Mouse (Mus musculus): Measurements from ENCODE around the gene Best3. TPM values are rescaled to one million over a fixed set of nuclear protein-coding genes. Genes with fewer than 3 reads are reported as not detected.
"Not testable (repeated sequence)": the region's sequence is repeated elsewhere in the genome, so short reads cannot be mapped to it uniquely, and the experiment has no call there.

Gene Best3
- polyA plus RNA-seq, 1 experiment from 2014 or later = 0.59 TPM

GRCm38 (mm10) chr10:117040355-117040754, 54.2 kb downstream of the Best3 start:
- H3K9ac ChIP-seq (ENCODE audit: low read length) = no peak overlapping the region
- WGBS = 69% methylated on average over 6 of the region's 6 CpGs
- H3K36me3 ChIP-seq (ENCODE audit: control insufficient read depth, insufficient read depth, low read length) = no peaks in the 10 kb centered on the region
- no peak overlapping the region for H3K4me2 ChIP-seq (ENCODE audit: low read depth, low read length)
- no peak for ATAC-seq (ENCODE audit: insufficient read depth, low FRiP score)
- no peaks in the 10 kb centered on the region for H3K27me3 ChIP-seq (ENCODE audit: control insufficient read depth, insufficient read depth, low read length)
- H3K4me3 ChIP-seq (replicated peaks; ENCODE audit: low read length) = no peak overlapping the region
- H3K4me1 ChIP-seq (ENCODE audit: control insufficient read depth, insufficient read depth, low read length) = no peaks in the 10 kb centered on the region
- H3K9me3 ChIP-seq (replicated peaks; ENCODE audit: control insufficient read depth, low read length) = no peaks in the 10 kb centered on the region
- H3K27ac ChIP-seq (ENCODE audit: low read length) = no peak overlapping the region

DNA sequence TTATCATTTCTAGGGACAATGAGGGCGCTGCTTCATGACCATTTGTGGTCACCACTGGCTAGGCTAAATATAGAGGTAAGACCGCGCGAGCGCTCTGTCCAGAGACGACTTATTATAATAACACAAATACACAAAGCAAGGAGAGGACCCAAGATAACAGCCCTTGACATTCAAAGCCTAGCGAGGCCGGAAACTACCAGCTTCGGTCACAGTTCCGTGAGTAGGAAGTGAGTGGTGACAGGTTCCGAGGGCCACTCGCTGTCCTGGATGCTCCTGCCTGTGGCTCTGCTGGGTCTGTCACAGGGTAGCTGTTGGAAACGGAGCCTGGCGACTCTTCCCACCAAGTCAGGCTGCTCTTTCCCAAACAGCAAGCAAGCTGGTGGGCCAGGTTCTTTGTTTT, 56.2 kb downstream of the Best3 start:
- no peak overlapping the region for H3K4me2 ChIP-seq (ENCODE audit: low read depth, low read length)
- ATAC-seq (ENCODE audit: insufficient read depth, low FRiP score) = no peak
- H3K4me1 ChIP-seq (ENCODE audit: control insufficient read depth, insufficient read depth, low read length) = no peaks in the 10 kb centered on the region
- 75% methylated on average over 14 of the region's 14 CpGs for WGBS
- H3K9ac ChIP-seq (ENCODE audit: low read length) = no peak overlapping the region
- no peaks in the 10 kb centered on the region for H3K9me3 ChIP-seq (replicated peaks; ENCODE audit: control insufficient read depth, low read length)
- no peak overlapping the region for H3K4me3 ChIP-seq (replicated peaks; ENCODE audit: low read length)
- no peaks in the 10 kb centered on the region for H3K36me3 ChIP-seq (ENCODE audit: control insufficient read depth, insufficient read depth, low read length)
- no peaks in the 10 kb centered on the region for H3K27me3 ChIP-seq (ENCODE audit: control insufficient read depth, insufficient read depth, low read length)
- H3K27ac ChIP-seq (ENCODE audit: low read length) = no peak overlapping the region

DNA sequence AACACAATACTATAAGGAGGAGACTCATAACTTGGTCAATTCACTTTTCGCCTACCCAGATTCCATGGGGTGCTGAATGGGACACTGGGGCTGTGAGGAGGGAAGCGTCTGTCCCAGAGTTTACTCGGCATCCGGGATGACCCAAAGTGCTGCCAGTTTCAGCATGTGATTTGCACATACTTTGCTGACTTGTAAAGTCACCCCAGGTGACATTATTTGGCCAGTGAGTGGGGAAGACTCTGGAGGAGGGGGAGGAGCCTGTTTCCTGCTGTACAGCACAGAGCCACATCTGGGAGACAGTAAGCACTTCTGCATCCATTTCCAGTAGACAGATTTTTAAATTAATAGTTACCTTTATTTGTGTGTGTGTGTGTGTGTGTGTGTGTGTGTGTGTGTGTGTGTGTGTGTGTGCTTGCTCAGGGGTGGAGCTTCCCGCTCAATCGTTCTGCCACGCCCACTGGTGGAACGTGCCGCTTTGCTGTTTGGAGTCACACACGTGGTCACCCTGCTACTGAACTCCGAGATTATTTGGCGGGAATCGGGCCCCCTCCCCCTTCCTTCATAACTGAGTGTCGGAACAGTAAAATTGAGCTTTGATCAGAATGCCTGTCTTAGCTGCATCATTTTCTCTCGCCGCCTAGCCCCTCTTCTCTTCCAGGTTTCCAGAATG, 57.5 kb downstream of the Best3 start:
- H3K27me3 ChIP-seq (ENCODE audit: control insufficient read depth, insufficient read depth, low read length); ATAC-seq (ENCODE audit: insufficient read depth, low FRiP score); H3K4me3 ChIP-seq (replicated peaks; ENCODE audit: low read length); H3K9me3 ChIP-seq (replicated peaks; ENCODE audit: control insufficient read depth, low read length); H3K27ac ChIP-seq (ENCODE audit: low read length); H3K9ac ChIP-seq (ENCODE audit: low read length); H3K4me1 ChIP-seq (ENCODE audit: control insufficient read depth, insufficient read depth, low read length); H3K36me3 ChIP-seq (ENCODE audit: control insufficient read depth, insufficient read depth, low read length): not testable (repeated sequence)
- WGBS = 33% methylated on average over 16 of the region's 16 CpGs
- peak overlapping the region; percentile 38 for H3K4me2 ChIP-seq (ENCODE audit: low read depth, low read length)

DNA sequence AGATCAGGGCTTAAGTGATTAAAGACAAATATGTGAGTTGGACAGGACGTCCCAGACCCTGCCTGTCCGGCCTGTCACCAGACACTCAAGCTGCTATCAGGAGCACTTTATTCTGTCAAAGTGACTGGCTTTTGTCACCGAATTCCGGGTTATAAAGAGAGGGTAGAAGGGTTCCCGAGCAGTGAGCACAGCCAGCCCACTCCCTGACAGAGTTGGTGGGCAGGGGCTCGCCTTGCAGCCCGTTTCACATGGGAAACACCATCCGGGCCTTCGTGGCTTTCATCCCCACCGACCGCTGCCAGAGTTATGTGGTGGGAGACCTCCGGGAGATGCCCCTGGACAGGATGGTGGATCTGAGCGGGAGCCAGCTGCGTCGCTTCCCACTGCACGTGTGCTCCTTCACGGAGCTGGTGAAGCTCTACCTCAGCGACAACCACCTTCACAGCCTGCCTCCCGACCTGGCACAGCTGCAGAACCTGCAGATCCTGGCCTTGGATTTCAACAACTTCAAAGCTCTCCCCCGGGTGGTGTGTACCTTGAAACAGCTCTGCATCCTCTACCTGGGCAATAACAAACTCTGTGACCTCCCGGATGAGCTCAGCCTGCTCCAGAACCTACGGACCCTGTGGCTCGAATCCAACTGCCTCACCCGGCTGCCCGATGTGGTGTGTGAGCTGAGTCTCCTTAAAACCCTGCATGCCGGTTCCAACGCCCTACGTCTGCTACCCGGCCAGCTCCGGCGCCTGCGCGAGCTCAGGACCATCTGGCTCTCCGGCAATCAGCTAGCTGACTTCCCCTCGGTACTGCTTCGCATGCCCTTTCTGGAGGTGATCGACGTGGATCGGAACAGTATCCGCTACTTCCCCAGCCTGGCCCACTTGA, 59.3 kb downstream of the Best3 start, which contains the start of gene Lrrc10:
TSS of gene Lrrc10 (plus strand) at position 167 of the 882 bp plus-strand sequence.
- H3K9ac ChIP-seq (ENCODE audit: low read length) = peak within 1 kb of the TSS; percentile 46; the same call in 1 of the 2 replicates
- no peaks in the 10 kb centered on the region for H3K9me3 ChIP-seq (replicated peaks; ENCODE audit: control insufficient read depth, low read length)
- H3K4me2 ChIP-seq (ENCODE audit: low read depth, low read length) = peak within 1 kb of the TSS; percentile 34
- no peaks in the 10 kb centered on the region for H3K4me1 ChIP-seq (ENCODE audit: control insufficient read depth, insufficient read depth, low read length)
- ATAC-seq (ENCODE audit: insufficient read depth, low FRiP score) = peak; percentile 42; the same call in 1 of the 2 replicates
- WGBS = 41% methylated on average over 40 of the region's 40 CpGs
- H3K27me3 ChIP-seq (ENCODE audit: control insufficient read depth, insufficient read depth, low read length) = no peaks in the 10 kb centered on the region
- H3K27ac ChIP-seq (ENCODE audit: low read length) = no peak within 1 kb of the TSS
- H3K36me3 ChIP-seq (ENCODE audit: control insufficient read depth, insufficient read depth, low read length) = 0 out of 2 replicates have a peak, but pooled peaks cover 3% of the 10 kb centered on the region
- peak within 1 kb of the TSS; percentile 5; the same call in 1 of the 2 replicates for H3K4me3 ChIP-seq (replicated peaks; ENCODE audit: low read length)

DNA sequence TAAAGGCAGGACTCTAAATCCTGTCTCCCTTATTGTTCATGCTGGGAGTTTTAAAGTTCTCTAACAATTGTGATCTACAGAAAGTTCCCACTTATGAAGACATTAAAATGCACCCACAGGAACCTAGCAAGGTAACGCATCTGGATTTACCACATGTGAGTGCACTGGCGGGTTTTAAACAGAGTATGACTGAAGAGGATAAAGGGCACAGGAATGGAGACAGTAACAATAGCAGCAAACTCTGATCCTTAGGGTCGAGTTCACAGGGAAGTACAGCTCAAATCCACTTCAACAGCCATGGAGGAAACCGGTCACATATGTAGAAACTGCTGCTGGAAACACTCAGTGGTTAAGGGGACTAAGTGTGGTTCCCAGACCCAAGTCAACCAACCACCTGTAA, 63.1 kb downstream of the Best3 start:
- Histone ChIP-seq H3K36me3 (ENCODE audit: control insufficient read depth, insufficient read depth, low read length) (peaks cover 24% of the 10 kb centered on the region), H3K9me3 (replicated peaks; ENCODE audit: control insufficient read depth, low read length) (no peaks in the 10 kb centered on the region), H3K27me3 (ENCODE audit: control insufficient read depth, insufficient read depth, low read length) (no peaks in the 10 kb centered on the region), H3K4me1 (ENCODE audit: control insufficient read depth, insufficient read depth, low read length) (no peaks in the 10 kb centered on the region), H3K9ac (ENCODE audit: low read length) (no peak overlapping the region), H3K4me3 (replicated peaks; ENCODE audit: low read length) (no peak overlapping the region), H3K27ac (ENCODE audit: low read length) (no peak overlapping the region), H3K4me2 (ENCODE audit: low read depth, low read length) (no peak overlapping the region)
- WGBS = 80% methylated on average over 4 of the region's 4 CpGs
- no peak for ATAC-seq (ENCODE audit: insufficient read depth, low FRiP score)

GRCm38 (mm10) chr10:117049961-117050597, 64.0 kb downstream of the Best3 start:
- H3K4me3 ChIP-seq (replicated peaks; ENCODE audit: low read length) = no peak overlapping the region
- 69% methylated on average over 4 of the region's 4 CpGs for WGBS
- ATAC-seq (ENCODE audit: insufficient read depth, low FRiP score) = no peak
- no peak overlapping the region for H3K4me2 ChIP-seq (ENCODE audit: low read depth, low read length)
- peaks cover 29% of the 10 kb centered on the region for H3K36me3 ChIP-seq (ENCODE audit: control insufficient read depth, insufficient read depth, low read length)
- H3K4me1 ChIP-seq (ENCODE audit: control insufficient read depth, insufficient read depth, low read length) = no peaks in the 10 kb centered on the region
- no peak overlapping the region for H3K27ac ChIP-seq (ENCODE audit: low read length)
- H3K9ac ChIP-seq (ENCODE audit: low read length) = no peak overlapping the region
- no peaks in the 10 kb centered on the region for H3K9me3 ChIP-seq (replicated peaks; ENCODE audit: control insufficient read depth, low read length)
- H3K27me3 ChIP-seq (ENCODE audit: control insufficient read depth, insufficient read depth, low read length) = no peaks in the 10 kb centered on the region

GRCm38 (mm10) chr10:117055668-117056067, 69.6 kb downstream of the Best3 start:
- ATAC-seq (ENCODE audit: insufficient read depth, low FRiP score) = no peak
- Histone ChIP-seq H3K4me3 (replicated peaks; ENCODE audit: low read length) (no peak overlapping the region), H3K27ac (ENCODE audit: low read length) (no peak overlapping the region), H3K27me3 (ENCODE audit: control insufficient read depth, insufficient read depth, low read length) (no peaks in the 10 kb centered on the region), H3K4me1 (ENCODE audit: control insufficient read depth, insufficient read depth, low read length) (no peaks in the 10 kb centered on the region), H3K9ac (ENCODE audit: low read length) (no peak overlapping the region), H3K4me2 (ENCODE audit: low read depth, low read length) (no peak overlapping the region), H3K36me3 (ENCODE audit: control insufficient read depth, insufficient read depth, low read length) (peaks cover 54% of the 10 kb centered on the region), H3K9me3 (replicated peaks; ENCODE audit: control insufficient read depth, low read length) (no peaks in the 10 kb centered on the region)
- WGBS = 90% methylated on average over 4 of the region's 4 CpGs

GRCm38 (mm10) chr10:117062894-117063253, 76.8 kb downstream of the Best3 start:
- peak overlapping the region; percentile 97 for H3K4me2 ChIP-seq (ENCODE audit: low read depth, low read length)
- ATAC-seq (ENCODE audit: insufficient read depth, low FRiP score) = no peak
- H3K27ac ChIP-seq (ENCODE audit: low read length) = peak overlapping the region; percentile 88
- H3K4me3 ChIP-seq (replicated peaks; ENCODE audit: low read length) = peak overlapping the region; percentile 75
- H3K27me3 ChIP-seq (ENCODE audit: control insufficient read depth, insufficient read depth, low read length) = no peaks in the 10 kb centered on the region
- H3K36me3 ChIP-seq (ENCODE audit: control insufficient read depth, insufficient read depth, low read length) = peaks cover 24% of the 10 kb centered on the region
- WGBS = 2% methylated on average over 15 of the region's 15 CpGs
- H3K9ac ChIP-seq (ENCODE audit: low read length) = peak overlapping the region; percentile 92
- H3K4me1 ChIP-seq (ENCODE audit: control insufficient read depth, insufficient read depth, low read length) = peaks cover 3% of the 10 kb centered on the region; the same call in 1 of the 2 replicates
- no peaks in the 10 kb centered on the region for H3K9me3 ChIP-seq (replicated peaks; ENCODE audit: control insufficient read depth, low read length)
